Mouse (Mus musculus) lung, postnatal 0 days (tissue): Measurements from ENCODE around the gene Kcnn1. TPM values are rescaled to one million over a fixed set of nuclear protein-coding genes. Genes with fewer than 3 reads are reported as not detected.

Source experiments
- ATAC-seq: fragments of 200-750 bp; cut with Nextera tagmentation; 2 replicates; pipeline ENCODE4 v1.8.0; 2017; ENCODE audit warnings: moderate library complexity
- DNase-seq: peaks from one replicate; pipeline ENCODE4 v3.0.0-alpha.2; 2016; ENCODE audit warnings: low spot score
- H3K27ac ChIP-seq: fragments of 300-500 bp; sonication (generic); 2 replicates; pipeline ENCODE4 v1.5.1; 2014; ENCODE audit warnings: antibody characterized with exemption, mild to moderate bottlenecking, low read length, mixed read lengths
- H3K27me3 ChIP-seq: fragments of 300-500 bp; sonication (generic); replicated peaks from 2 replicates; pipeline ENCODE4 v1.6.1; 2014; ENCODE audit warnings: low read length, mixed read lengths; ENCODE audit not compliant: insufficient read depth
- H3K36me3 ChIP-seq: fragments of 300-500 bp; sonication (generic); 2 replicates; pipeline ENCODE4 v1.6.1; 2014; ENCODE audit warnings: low read length, mixed read lengths; ENCODE audit not compliant: insufficient read depth
- H3K4me1 ChIP-seq: fragments of 300-500 bp; sonication (generic); 2 replicates; pipeline ENCODE4 v1.6.1; 2014; ENCODE audit warnings: antibody characterized with exemption, low read depth, low read length, mixed read lengths; ENCODE audit not compliant: insufficient read depth
- H3K4me2 ChIP-seq: fragments of 300-500 bp; sonication (generic); replicated peaks from 2 replicates; pipeline ENCODE4 v1.6.1; 2014; ENCODE audit warnings: low read depth, mild to moderate bottlenecking, low read length, moderate library complexity, mixed read lengths
- H3K4me3 ChIP-seq: fragments of 300-500 bp; sonication (generic); 2 replicates; pipeline ENCODE4 v1.5.1; 2014; ENCODE audit warnings: low read depth, low read length
- H3K9ac ChIP-seq: fragments of 300-500 bp; sonication (generic); replicated peaks from 2 replicates; pipeline ENCODE4 v1.6.1; 2014; ENCODE audit warnings: low read depth, mild to moderate bottlenecking
- H3K9me3 ChIP-seq: fragments of 300-500 bp; sonication (generic); 2 replicates; pipeline ENCODE4 v1.6.1; 2016; ENCODE audit warnings: low read length, mixed read lengths
- CTCF ChIP-seq: IDR thresholded peaks from 2 replicates; pipeline ENCODE4 v1.5.1; 2016; ENCODE audit warnings: antibody characterized with exemption, mild to moderate bottlenecking
- EP300 ChIP-seq: IDR thresholded peaks from 2 replicates; pipeline ENCODE4 v1.6.1; 2016; ENCODE audit warnings: antibody characterized with exemption, mild to moderate bottlenecking, control low read depth
- WGBS: fragments of 180-500 bp; shearing (Covaris S2); extraction: QIAGEN DNeasy Blood & Tissue Kit; methylation state at CpG from one replicate; pipeline ENCODE4 v1.1.7; 2014; 5-methylcytosine and 5-hydroxymethylcytosine counted together
- polyA plus RNA-seq: library from polyadenylated mRNA; unstranded; fragments of >200 nt; fragmentation: Nextera tagmentation; extraction: Ambion mirVana; gene quantifications from 2 replicates; pipeline ENCODE4 v1.2.1, GENCODE M21; 2015

Kcnn1 gene
- polyA plus RNA-seq, 1 experiment from 2014 or later, result 0.25 TPM

DNA sequence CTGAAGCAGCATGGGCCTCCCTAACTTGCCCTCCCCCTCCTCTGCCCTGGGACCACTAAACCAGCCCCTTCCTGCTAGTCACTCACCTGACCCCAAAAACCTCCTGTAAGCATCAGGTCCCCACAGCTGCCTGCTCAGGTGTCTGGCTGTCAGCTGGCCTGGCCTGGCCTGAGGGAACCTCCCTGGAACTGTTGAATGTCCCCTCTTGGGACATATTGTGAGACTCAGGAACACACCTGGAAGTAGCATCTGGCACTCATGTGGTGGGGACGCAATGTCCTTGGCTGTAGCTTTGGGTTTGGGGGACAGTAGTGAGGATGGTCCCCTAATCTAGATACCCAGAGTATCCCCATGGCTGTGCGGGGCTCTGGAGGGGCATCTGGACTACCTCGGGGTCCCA lies 29.0 kb downstream of the Kcnn1 start:
- WGBS, result 93% methylated on average over 3 of the region's 3 CpGs
- H3K27ac ChIP-seq, result peak overlapping the region; percentile 1; the same call in 1 of the 2 replicates
- no peak for ATAC-seq

DNA sequence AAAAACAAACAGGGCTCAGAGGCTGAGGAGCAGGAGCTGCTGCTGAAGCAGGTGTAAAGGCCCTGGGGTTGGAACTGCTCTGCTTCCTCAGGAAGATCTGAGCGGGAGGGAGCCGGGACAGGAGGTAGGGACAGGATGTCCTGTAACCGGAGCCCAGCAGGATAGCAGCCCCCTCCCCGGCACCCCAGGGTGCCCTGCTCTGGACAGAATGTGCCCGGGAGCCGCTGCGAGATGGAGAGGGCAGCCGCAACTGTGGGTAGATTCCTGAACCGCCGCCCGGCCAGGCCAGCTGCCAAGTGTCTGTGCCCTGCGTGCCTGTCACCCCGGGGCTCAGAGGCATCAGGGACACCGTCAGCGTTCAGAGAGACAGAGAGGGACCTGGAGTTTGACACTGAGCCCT lies 29.5 kb downstream of the Kcnn1 start:
- no peaks in the 10 kb centered on the region for H3K27me3 ChIP-seq
- DNase-seq, result peak; percentile 22
- TF ChIP-seq CTCF (no peak), EP300 (peak; percentile 79)
- H3K36me3 ChIP-seq, result peaks cover 19% of the 10 kb centered on the region
- 31% methylated on average over 15 of the region's 15 CpGs for WGBS
- ATAC-seq, result peak; percentile 72
- peak overlapping the region; percentile 1 for H3K27ac ChIP-seq
- no peak overlapping the region for H3K4me2 ChIP-seq
- no peak overlapping the region for H3K4me3 ChIP-seq
- H3K9ac ChIP-seq, result no peak overlapping the region
- no peaks in the 10 kb centered on the region; the same call in 1 of the 2 replicates for H3K4me1 ChIP-seq
- no peaks in the 10 kb centered on the region for H3K9me3 ChIP-seq

More for the DNA sequence above, 29.0 kb downstream of the Kcnn1 start:
- H3K36me3 ChIP-seq, result peaks cover 19% of the 10 kb centered on the region
- no peak overlapping the region for H3K4me2 ChIP-seq
- H3K27me3 ChIP-seq, result no peaks in the 10 kb centered on the region
- H3K9me3 ChIP-seq, result no peaks in the 10 kb centered on the region
- no peak overlapping the region for H3K4me3 ChIP-seq
- no peak for DNase-seq
- no peak overlapping the region for H3K9ac ChIP-seq
- H3K4me1 ChIP-seq, result no peaks in the 10 kb centered on the region; the same call in 1 of the 2 replicates
- TF ChIP-seq CTCF (no peak), EP300 (no peak)

DNA sequence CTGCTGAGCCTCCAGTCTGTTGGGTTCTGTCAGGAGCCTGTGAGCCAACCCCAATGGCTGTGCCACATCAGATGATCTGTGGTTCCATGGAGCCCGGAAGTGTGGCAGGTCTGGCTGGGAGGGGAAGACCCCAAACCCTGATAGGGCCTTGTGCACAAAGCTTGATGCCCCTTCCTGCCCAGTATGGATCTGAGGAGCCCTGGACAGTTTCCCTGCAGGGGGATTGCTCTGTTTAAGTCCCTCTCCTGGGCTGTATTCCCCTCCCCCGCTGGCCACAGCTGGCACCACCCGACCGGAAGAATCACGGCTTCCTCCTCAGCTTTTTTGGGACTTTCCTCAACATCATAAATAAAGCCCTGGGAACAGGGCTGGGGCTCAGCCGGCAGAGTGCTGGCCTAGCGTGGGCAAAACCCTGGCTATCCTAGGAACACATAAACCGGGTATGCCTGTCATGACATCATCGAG lies 30.0 kb downstream of the Kcnn1 start:
- Histone ChIP-seq H3K36me3 (peaks cover 19% of the 10 kb centered on the region), H3K4me3 (no peak overlapping the region), H3K27me3 (no peaks in the 10 kb centered on the region), H3K27ac (peak overlapping the region; percentile 1; the same call in 1 of the 2 replicates), H3K4me1 (no peaks in the 10 kb centered on the region), H3K9ac (no peak overlapping the region), H3K9me3 (no peaks in the 10 kb centered on the region), H3K4me2 (no peak overlapping the region)
- no peak for DNase-seq
- TF ChIP-seq EP300 (no peak), CTCF (no peak)
- ATAC-seq, result peak; percentile 59
- WGBS, result 34% methylated on average over 9 of the region's 9 CpGs

DNA sequence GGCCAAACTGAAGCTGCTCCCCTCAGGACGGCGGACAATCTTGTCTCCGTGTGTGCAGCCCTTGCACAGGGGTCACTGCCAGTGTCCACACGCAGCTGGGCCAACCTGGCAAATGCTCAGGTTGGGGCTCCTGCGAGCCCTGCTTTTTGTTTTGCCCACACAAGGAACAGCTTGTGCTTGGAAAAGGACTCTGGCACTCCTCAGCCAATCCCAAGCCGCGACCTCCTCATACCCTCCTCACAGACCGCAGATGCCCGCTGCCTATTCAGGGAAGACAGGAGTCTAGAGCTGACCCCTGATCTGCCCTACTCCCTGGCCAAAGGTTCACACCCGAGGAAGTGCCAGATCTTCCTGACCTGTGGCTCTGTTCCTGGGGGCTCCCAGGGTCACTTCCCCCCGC lies 30.7 kb downstream of the Kcnn1 start:
- Histone ChIP-seq H3K36me3 (peaks cover 19% of the 10 kb centered on the region), H3K27me3 (no peaks in the 10 kb centered on the region), H3K4me3 (no peak overlapping the region), H3K4me2 (no peak overlapping the region), H3K4me1 (no peaks in the 10 kb centered on the region), H3K9ac (no peak overlapping the region), H3K9me3 (no peaks in the 10 kb centered on the region), H3K27ac (no peak overlapping the region)
- DNase-seq, result no peak
- ATAC-seq, result no peak
- WGBS, result 58% methylated on average over 11 of the region's 11 CpGs
- no peak for TF ChIP-seq CTCF

DNA sequence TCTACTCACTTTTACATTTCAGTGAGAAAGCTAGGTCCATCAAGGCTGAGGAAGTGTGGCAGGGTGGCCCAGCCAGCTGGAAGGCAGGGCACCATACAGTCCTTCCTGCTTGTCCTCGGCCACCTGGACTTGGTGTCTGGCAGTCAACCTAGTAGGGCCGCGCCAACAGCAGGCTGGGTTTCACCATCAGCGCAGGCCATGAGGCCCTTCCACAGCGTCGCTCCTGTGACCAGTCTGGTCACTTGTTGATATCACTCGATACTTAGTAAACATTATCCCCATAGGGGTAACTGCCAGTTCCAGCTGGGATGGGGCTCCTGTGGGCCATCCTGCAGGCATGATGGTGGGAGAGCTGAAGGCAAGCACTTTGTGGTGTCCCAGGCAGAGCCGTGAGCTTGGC lies 31.5 kb downstream of the Kcnn1 start:
- peaks cover 15% of the 10 kb centered on the region for H3K36me3 ChIP-seq
- DNase-seq, result no peak
- H3K27ac ChIP-seq, result no peak overlapping the region
- ATAC-seq, result no peak
- TF ChIP-seq EP300 (no peak), CTCF (no peak)
- H3K4me2 ChIP-seq, result no peak overlapping the region
- WGBS, result 60% methylated on average over 8 of the region's 8 CpGs
- H3K9me3 ChIP-seq, result no peaks in the 10 kb centered on the region
- no peaks in the 10 kb centered on the region for H3K4me1 ChIP-seq
- H3K27me3 ChIP-seq, result no peaks in the 10 kb centered on the region
- no peak overlapping the region for H3K4me3 ChIP-seq
- no peak overlapping the region for H3K9ac ChIP-seq

DNA sequence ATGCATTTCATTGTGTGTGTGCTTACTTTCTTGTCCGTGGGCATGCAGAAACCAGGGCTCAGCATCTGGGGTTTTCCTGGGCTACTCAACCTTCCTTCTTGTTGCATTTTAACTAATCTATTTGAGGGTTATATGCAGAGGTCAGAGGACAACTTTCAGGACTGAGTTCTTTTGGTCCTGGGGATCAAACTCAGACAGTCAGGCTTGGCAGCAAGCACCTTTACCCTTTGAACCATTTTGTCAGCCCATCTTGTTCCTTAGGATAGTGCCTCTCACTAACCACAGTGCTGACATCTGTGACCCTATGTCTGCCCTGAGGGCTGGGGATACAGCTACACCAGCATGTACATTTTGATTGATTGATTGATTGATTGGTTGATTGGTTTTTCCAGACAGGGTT lies 35.3 kb downstream of the Kcnn1 start:
- Histone ChIP-seq H3K9me3 (no peaks in the 10 kb centered on the region), H3K4me1 (no peaks in the 10 kb centered on the region), H3K4me3 (no peak overlapping the region), H3K4me2 (no peak overlapping the region), H3K27me3 (no peaks in the 10 kb centered on the region), H3K27ac (no peak overlapping the region), H3K9ac (no peak overlapping the region), H3K36me3 (no peaks in the 10 kb centered on the region)
- no peak for TF ChIP-seq CTCF
- TF ChIP-seq EP300, result no peak
- 74% methylated on average over 1 of the region's 1 CpGs for WGBS
- ATAC-seq (no peak), DNase-seq (no peak)

DNA sequence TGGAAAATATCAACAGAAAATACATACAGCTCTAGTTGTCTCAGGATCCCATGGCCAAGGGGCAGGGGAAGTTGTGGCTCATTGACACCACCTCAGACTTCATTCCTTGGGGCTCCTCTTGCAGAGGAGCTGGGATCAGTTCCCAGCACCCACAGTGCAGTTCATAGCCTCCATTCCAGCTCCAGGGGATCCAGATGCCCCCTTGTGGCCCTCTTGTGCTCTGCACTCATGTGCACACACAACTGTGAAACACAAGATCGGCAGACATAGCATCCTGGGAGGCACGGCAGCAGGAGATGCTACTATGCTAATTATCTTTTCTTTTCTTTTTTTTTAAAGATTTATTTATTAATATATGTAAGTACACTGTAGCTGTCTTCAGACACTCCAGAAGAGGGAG lies 36.0 kb downstream of the Kcnn1 start:
- Histone ChIP-seq H3K27me3 (no peaks in the 10 kb centered on the region), H3K4me3 (no peak overlapping the region), H3K9me3 (no peaks in the 10 kb centered on the region), H3K9ac (no peak overlapping the region), H3K4me2 (no peak overlapping the region), H3K4me1 (no peaks in the 10 kb centered on the region), H3K27ac (no peak overlapping the region), H3K36me3 (no peaks in the 10 kb centered on the region)
- DNase-seq (no peak), ATAC-seq (no peak)
- TF ChIP-seq EP300, result no peak
- TF ChIP-seq CTCF, result peak; percentile 37
- 95% methylated on average over 2 of the region's 2 CpGs for WGBS
